Mouse (Mus musculus): ENCODE measurements around the gene Nsg2. TPM values are rescaled to one million over a fixed set of nuclear protein-coding genes. Genes with fewer than 3 reads are reported as not detected.
"Not testable (repeated sequence)": the region's sequence is repeated elsewhere in the genome, so short reads cannot be mapped to it uniquely, and the experiment has no call there.

Nsg2 gene
- 10.0 and 12.0 TPM in 2 replicates for polyA plus RNA-seq (2015; fragmentation: Nextera tagmentation; extraction: Ambion mirVana)

DNA sequence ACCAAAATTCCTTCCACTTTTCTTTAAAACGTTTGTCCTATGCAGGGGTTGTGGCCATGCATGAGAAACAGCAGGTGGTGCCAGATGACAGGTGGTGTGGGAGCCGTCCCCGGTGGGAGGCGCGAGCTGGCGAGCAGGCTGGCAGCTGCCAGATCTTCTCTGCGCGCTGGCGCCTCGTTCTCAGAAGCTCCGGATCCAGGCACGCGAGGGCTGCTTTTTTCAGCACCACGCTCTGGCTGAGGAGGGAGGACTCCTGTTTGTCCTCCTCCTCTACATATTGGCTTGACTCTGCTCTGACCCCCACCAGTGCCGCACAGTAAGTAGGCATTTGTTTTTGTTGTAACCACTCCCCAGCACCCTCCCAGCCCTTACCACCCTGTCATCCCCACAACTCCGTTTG, at the start of gene Nsg2:
TSS of gene Nsg2 (plus strand) at position 183 of the 400 bp plus-strand sequence.
- Histone ChIP-seq H3K4me2 (replicated peaks) (peak within 1 kb of the TSS; percentile 53), H3K36me3 (no peaks in the 10 kb centered on the region), H3K4me3 (replicated peaks) (peak within 1 kb of the TSS; percentile 13), H3K9me3 (no peaks in the 10 kb centered on the region), H3K27me3 (replicated peaks) (no peaks in the 10 kb centered on the region), H3K9ac (peak within 1 kb of the TSS; percentile 16; the same call in 1 of the 2 replicates), H3K27ac (no peak within 1 kb of the TSS), H3K4me1 (replicated peaks) (peaks cover 4% of the 10 kb centered on the region)
- WGBS = under 1% methylated on average over 16 of the region's 16 CpGs
- peak; percentile 91 for ATAC-seq

DNA sequence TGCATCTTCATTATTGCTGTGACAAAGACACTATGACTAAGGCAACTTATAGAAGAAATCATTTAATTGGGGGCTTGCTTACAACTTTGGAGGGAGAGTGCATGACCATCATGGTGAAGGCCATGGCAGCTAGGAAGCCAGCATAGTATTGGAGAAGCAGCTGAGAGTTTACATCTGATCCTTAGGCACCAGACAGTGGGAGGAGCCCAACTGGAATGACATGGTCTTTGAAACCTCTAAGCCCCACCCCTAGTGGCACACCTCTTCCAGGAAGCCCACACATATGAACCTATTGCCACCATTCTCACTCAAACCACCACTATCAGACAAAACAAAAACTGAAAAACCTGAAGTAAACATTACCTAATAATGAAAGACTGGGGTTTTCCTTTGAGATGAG, 40.2 kb upstream of the Nsg2 start:
- no peaks in the 10 kb centered on the region for H3K36me3 ChIP-seq
- no peak overlapping the region for H3K4me3 ChIP-seq (replicated peaks)
- ATAC-seq = no peak

DNA sequence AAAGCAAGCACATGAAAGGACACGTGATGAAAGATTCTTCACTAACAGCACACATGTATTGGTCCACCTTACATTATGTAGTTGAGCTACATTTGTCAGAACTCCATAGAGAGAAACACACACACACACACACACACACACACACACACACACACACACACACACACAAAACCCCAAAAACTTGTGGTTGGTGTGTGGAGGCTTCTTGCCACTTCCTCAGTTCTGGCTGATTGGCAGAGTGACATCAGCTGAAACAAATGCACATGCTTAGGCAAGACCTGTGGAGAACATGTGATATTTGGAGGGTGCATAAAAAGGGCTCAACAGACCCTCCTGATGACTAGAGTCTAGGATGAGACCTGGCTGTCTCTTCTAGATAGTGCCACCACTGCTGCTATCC, 36.3 kb upstream of the Nsg2 start:
- WGBS = 89% methylated on average over 1 of the region's 1 CpGs
- Histone ChIP-seq H3K4me2 (replicated peaks) (no peak overlapping the region), H3K4me3 (replicated peaks) (no peak overlapping the region), H3K9me3 (no peaks in the 10 kb centered on the region), H3K4me1 (replicated peaks) (0 out of 2 replicates have a peak, but pooled peaks cover 4% of the 10 kb centered on the region), H3K27me3 (replicated peaks) (no peaks in the 10 kb centered on the region), H3K9ac (no peak overlapping the region), H3K36me3 (no peaks in the 10 kb centered on the region), H3K27ac (no peak overlapping the region)
- ATAC-seq = no peak

More for the DNA sequence above, 40.2 kb upstream of the Nsg2 start:
- H3K27ac ChIP-seq = no peak overlapping the region
- H3K27me3 ChIP-seq (replicated peaks) = no peaks in the 10 kb centered on the region
- H3K4me2 ChIP-seq (replicated peaks) = no peak overlapping the region
- no peak overlapping the region for H3K9ac ChIP-seq
- no peaks in the 10 kb centered on the region for H3K4me1 ChIP-seq (replicated peaks)
- H3K9me3 ChIP-seq = no peaks in the 10 kb centered on the region

DNA sequence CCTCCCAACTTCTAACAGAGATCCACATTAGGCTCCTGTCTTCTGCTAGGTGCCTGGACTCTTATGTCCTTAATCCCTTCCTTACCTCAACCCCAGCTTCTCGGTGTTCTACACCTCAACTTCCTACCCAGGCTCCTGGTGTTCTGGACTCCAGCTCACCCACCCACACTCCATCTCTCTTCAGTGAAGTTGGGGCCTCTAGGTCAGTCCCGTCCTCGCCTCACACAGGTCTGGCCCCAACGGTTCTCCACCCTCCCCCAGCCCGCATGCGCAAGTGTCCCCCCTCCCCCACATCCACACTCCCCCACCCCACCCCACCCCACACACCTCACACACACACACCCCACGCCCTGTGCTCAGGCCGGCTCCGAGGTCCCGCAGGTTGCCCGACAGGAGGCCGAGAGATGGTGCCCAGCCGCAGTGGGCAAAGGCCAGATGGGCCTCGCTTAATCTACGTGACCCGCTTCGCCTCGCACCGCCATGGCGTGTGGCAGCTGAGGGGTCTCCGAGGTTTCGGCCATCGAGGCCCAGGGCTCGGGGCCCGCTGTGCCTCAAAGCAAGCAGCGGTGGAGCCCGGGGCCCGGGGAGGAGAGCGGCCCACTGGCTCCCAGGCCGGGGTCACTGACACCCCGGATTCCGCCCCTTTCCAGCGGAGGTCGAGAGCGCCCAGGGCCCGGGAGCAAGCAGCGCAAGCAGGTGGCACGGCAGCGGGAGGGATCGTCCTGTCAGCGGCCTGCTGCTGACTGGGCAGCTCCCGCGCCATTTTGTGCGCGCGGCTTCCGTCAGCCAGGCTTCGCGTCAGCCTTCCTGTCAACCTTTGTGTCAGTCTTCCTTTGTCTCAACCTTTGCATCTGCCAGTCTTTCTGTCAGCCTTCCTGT, 34.8 kb upstream of the Nsg2 start, which contains the start of gene 4930524B15Rik:
TSS of gene 4930524B15Rik (plus strand) at position 337 of the 879 bp plus-strand sequence.
- peak within 1 kb of the TSS; percentile 65 for H3K4me2 ChIP-seq (replicated peaks)
- ATAC-seq = peak; percentile 34; the same call in 1 of the 2 replicates
- H3K27me3 ChIP-seq (replicated peaks) = no peaks in the 10 kb centered on the region
- H3K9ac ChIP-seq = no peak within 1 kb of the TSS
- peak within 1 kb of the TSS; percentile 30 for H3K4me3 ChIP-seq (replicated peaks)
- H3K36me3 ChIP-seq = no peaks in the 10 kb centered on the region
- WGBS = 46% methylated on average over 49 of the region's 49 CpGs
- H3K4me1 ChIP-seq (replicated peaks) = 0 out of 2 replicates have a peak, but pooled peaks cover 4% of the 10 kb centered on the region
- no peak within 1 kb of the TSS for H3K27ac ChIP-seq
- no peaks in the 10 kb centered on the region for H3K9me3 ChIP-seq

DNA sequence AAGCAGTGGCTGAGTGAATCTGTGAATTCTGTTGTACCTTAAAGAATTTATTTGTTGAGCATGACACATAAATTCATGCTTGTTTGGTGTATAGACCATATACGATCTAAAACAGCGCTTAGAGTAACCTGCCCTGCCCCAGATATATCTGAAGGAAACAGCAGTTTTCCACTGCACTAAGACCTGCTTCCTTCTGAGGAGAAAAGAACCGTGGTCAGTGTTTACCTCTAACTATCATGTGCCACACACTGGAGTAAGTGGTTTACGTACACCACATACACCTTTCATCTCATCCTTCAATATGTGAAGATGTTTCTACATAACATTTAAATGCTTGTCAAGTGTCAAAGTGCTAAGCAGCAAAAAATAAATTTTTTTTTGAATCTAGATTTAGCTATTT, 26.1 kb upstream of the Nsg2 start:
- no peak for ATAC-seq
- 0 out of 2 replicates have a peak, but pooled peaks cover 4% of the 10 kb centered on the region for H3K4me1 ChIP-seq (replicated peaks)
- 52% methylated on average over 4 of the region's 4 CpGs for WGBS
- H3K4me3 ChIP-seq (replicated peaks) = no peak overlapping the region
- H3K9ac ChIP-seq = no peak overlapping the region
- H3K36me3 ChIP-seq = no peaks in the 10 kb centered on the region
- no peaks in the 10 kb centered on the region for H3K27me3 ChIP-seq (replicated peaks)
- no peak overlapping the region for H3K4me2 ChIP-seq (replicated peaks)
- H3K27ac ChIP-seq = no peak overlapping the region
- H3K9me3 ChIP-seq = no peaks in the 10 kb centered on the region

DNA sequence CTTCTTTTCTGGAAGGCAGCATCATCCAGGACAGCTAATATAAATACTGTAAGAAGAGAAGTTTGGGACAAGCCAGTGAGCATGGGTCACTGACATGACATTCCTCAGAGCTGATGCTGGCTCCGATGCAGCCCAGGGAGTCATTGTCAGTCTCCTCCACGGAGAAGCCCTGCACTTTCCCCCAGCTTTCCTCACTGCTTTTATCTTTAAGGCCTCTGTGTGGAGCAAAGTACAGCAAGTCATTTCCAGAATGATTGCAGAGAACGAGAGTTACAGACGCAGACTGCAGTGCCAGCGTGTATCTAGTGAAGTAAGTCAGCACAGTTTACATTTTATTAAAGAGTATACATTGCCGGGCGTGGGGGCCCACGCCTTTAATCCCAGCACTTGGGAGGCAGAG, 25.4 kb upstream of the Nsg2 start:
- H3K9ac ChIP-seq = no peak overlapping the region
- H3K4me3 ChIP-seq (replicated peaks) = no peak overlapping the region
- no peaks in the 10 kb centered on the region for H3K27me3 ChIP-seq (replicated peaks)
- H3K36me3 ChIP-seq = no peaks in the 10 kb centered on the region
- no peaks in the 10 kb centered on the region for H3K9me3 ChIP-seq
- H3K4me1 ChIP-seq (replicated peaks) = 0 out of 2 replicates have a peak, but pooled peaks cover 4% of the 10 kb centered on the region
- H3K27ac ChIP-seq = 0 out of 2 replicates have a peak overlapping the region, but pooled peaks have one; percentile 4
- no peak overlapping the region for H3K4me2 ChIP-seq (replicated peaks)
- peak; percentile 88 for ATAC-seq
- 17% methylated on average over 8 of the region's 8 CpGs for WGBS

DNA sequence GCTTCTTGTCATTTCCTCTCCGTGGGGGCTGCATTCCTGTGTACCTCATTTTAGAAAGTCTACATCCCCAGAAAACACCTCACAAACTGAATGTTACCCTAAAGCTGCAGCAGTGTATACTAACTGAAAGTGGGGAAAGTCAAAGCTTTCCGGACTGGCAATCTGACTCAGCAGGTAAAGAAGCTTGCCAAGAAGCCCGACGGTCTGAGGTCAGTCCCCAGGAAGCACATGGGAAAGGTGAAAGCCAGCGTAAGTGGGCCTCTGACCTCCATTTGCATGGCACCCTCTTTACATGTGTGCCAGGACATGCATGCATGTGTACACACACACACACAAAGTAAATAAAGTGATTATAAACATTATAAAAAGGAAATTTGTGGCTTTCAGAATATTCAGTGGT, 24.6 kb upstream of the Nsg2 start:
- Histone ChIP-seq H3K4me1 (replicated peaks) (0 out of 2 replicates have a peak, but pooled peaks cover 4% of the 10 kb centered on the region), H3K27ac (no peak overlapping the region), H3K9me3 (no peaks in the 10 kb centered on the region), H3K4me3 (replicated peaks) (no peak overlapping the region), H3K9ac (no peak overlapping the region), H3K27me3 (replicated peaks) (no peaks in the 10 kb centered on the region), H3K4me2 (replicated peaks) (no peak overlapping the region), H3K36me3 (no peaks in the 10 kb centered on the region)
- 83% methylated on average over 5 of the region's 5 CpGs for WGBS
- no peak for ATAC-seq

DNA sequence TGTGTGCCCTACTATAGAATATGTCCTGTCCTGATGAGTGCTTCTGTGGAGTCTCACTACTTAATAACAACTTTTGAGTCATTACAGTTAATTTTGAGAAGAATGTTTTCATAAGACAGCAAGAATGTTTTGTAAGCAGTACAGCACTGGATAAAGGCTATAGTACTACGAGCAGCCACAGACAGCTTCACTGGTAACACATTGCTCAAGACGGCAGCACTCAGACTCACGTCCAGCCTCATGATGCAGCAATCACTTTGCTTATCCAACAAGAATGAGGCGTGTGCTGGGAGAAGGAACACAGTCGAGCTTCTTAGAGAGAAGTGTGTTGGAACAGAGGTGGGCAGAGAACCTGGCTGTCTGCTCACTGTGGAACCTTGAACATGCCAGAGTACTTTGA, 24.1 kb upstream of the Nsg2 start:
- no peak overlapping the region for H3K4me3 ChIP-seq (replicated peaks)
- H3K9ac ChIP-seq = no peak overlapping the region
- no peak overlapping the region for H3K27ac ChIP-seq
- H3K4me2 ChIP-seq (replicated peaks) = no peak overlapping the region
- WGBS = 60% methylated on average over 5 of the region's 5 CpGs
- H3K27me3 ChIP-seq (replicated peaks) = no peaks in the 10 kb centered on the region
- 0 out of 2 replicates have a peak, but pooled peaks cover 4% of the 10 kb centered on the region for H3K4me1 ChIP-seq (replicated peaks)
- no peaks in the 10 kb centered on the region for H3K9me3 ChIP-seq
- ATAC-seq = peak; percentile 56
- H3K36me3 ChIP-seq = no peaks in the 10 kb centered on the region

DNA sequence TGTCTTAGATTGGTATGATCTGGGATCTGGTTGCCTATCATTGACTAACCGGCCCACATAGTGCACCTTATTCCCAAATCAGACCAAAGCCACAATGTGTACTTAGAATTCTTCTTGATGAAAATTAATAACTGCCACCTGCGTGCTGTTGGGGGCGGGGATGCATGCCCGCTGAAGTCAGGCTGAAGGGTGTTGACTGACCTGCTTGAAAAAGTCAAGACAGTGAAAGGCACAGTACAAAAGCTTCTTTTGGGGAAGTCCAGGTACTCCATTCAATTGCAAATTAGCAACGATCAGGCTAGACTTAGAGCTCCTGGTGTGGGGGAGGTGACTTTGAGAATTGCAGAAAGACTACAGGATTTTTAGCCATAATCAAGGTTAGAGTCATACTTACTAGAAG, 20.2 kb upstream of the Nsg2 start:
- 92% methylated on average over 5 of the region's 5 CpGs for WGBS
- not testable (repeated sequence) for H3K9me3 ChIP-seq; ATAC-seq; H3K9ac ChIP-seq; H3K4me2 ChIP-seq (replicated peaks); H3K4me3 ChIP-seq (replicated peaks); H3K27me3 ChIP-seq (replicated peaks); H3K4me1 ChIP-seq (replicated peaks); H3K27ac ChIP-seq; H3K36me3 ChIP-seq

DNA sequence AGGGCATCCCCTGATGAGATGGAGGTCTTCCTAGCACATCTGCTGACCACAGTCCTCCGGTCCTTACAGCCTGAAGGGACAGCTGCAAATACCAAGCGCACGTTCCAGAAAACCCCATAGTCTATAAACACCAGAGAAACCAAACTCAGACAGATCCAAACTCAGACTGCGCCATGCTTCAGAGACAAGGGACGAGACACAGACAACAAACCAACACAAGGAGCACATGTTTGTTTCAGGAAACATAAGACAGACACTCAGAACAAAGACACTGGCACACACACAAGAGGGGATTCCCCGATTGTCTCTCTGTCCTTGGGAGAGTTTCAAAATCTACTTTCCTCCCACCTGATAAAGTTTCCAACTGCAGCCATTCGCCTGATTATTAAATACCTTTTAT, 18.4 kb upstream of the Nsg2 start:
- Histone ChIP-seq H3K27ac (no peak overlapping the region), H3K4me2 (replicated peaks) (no peak overlapping the region), H3K9me3 (no peaks in the 10 kb centered on the region), H3K4me1 (replicated peaks) (no peaks in the 10 kb centered on the region), H3K36me3 (no peaks in the 10 kb centered on the region), H3K27me3 (replicated peaks) (no peaks in the 10 kb centered on the region), H3K4me3 (replicated peaks) (no peak overlapping the region), H3K9ac (no peak overlapping the region)
- no peak for ATAC-seq
- WGBS = 84% methylated on average over 7 of the region's 7 CpGs

DNA sequence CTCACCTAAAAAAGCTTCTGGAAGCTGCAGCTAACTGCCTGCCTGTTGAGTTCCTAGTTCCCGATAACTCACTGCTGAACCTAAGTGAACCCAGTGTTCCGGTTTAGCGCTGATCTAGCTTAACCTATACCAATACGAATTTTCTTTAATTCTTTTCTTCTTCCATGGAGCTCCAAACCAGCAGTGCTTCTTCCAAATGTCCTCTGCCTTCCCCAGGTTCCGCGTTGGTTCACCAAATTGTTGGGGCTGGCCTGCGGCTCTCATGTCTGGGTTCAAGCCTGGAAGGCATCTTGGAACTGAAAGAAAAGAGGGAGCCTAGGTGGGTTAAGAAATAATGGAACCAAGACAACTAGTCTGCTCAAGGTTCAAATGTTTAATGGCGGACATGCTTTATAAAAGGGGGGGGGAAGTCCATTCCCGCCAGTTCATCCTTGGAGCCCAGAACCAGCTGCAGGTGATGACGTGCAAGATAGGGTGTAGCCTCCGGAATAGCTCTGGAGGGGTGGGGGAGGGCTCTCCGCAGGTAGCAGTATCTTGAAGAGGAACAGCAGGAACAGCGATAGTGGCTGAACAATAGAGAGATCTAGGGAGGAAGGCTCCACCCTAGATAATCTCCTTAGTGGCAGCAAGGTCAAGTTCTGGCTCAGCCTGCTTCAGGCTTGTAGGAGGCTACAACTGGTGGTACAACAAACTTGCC, 17.9 kb upstream of the Nsg2 start:
- ATAC-seq; H3K4me3 ChIP-seq (replicated peaks); H3K9me3 ChIP-seq; H3K27ac ChIP-seq; H3K4me2 ChIP-seq (replicated peaks); H3K27me3 ChIP-seq (replicated peaks); H3K9ac ChIP-seq; H3K36me3 ChIP-seq; H3K4me1 ChIP-seq (replicated peaks): not testable (repeated sequence)
- 83% methylated on average over 13 of the region's 13 CpGs for WGBS

DNA sequence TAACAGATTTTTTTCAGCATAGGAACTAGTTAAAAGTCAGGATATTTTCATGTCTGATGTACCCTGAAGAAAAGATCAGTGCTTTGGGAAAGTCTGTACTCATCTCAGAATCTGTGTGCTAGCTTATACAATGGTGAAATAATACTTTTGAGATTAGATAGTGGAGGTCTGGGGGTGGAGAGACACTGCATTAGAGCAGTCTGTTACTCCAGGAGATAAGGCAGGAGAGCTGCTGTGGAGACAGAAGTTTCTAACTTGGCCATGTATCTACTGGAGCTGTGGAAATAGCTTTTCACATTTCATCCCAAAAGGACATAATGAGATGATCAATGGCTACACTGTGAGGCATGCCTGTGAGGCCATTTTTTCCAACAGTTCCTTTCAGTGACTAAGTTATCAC, 17.0 kb upstream of the Nsg2 start:
- Histone ChIP-seq H3K4me3 (replicated peaks) (no peak overlapping the region), H3K4me1 (replicated peaks) (no peaks in the 10 kb centered on the region), H3K9ac (no peak overlapping the region), H3K27me3 (replicated peaks) (no peaks in the 10 kb centered on the region), H3K9me3 (no peaks in the 10 kb centered on the region), H3K36me3 (no peaks in the 10 kb centered on the region), H3K4me2 (replicated peaks) (no peak overlapping the region), H3K27ac (no peak overlapping the region)
- no peak for ATAC-seq
